Mouse (Mus musculus) kidney, adult 9 months (tissue): ENCODE results near the gene Atp5j2.
A peak's percentile ranks its signal among the peaks of the same experiment; 100 is the strongest.
"Not testable (repeated sequence)": the region's sequence is repeated elsewhere in the genome, so short reads cannot be mapped to it uniquely, and the experiment has no call there.

Experiments used
- DNase-seq: peaks from one replicate; pipeline ENCODE4 v3.0.0; 2022

Gene Atp5j2

GRCm38 (mm10) chr5:145191962-145192361, at the start of gene Atp5j2:
TSS of gene Atp5j2 (minus strand) at chr5:145192062.
- DNase-seq: no peak

GRCm38 (mm10) chr5:145234636-145235035, 42.8 kb upstream of the Atp5j2 start:
- peak; percentile 51 for DNase-seq

GRCm38 (mm10) chr5:145231893-145232411, 40.1 kb upstream of the Atp5j2 start:
- no peak for DNase-seq

- peak; percentile 98 for DNase-seq
Measured at GRCm38 (mm10) chr5:145231367-145231871, 39.6 kb upstream of the Atp5j2 start, which contains the start of gene Zfp655. TSS of gene Zfp655 (plus strand) at chr5:145231715.

GRCm38 (mm10) chr5:145230641-145231040, 38.8 kb upstream of the Atp5j2 start:
- DNase-seq: peak; percentile 50

- DNase-seq: not testable (repeated sequence)
Measured at GRCm38 (mm10) chr5:145229283-145229682, 37.4 kb upstream of the Atp5j2 start.

GRCm38 (mm10) chr5:145226453-145226852, 34.6 kb upstream of the Atp5j2 start:
- DNase-seq: peak; percentile 31

- no peak for DNase-seq
Measured at GRCm38 (mm10) chr5:145223395-145223794, 31.5 kb upstream of the Atp5j2 start.

- DNase-seq: no peak
Measured at GRCm38 (mm10) chr5:145222840-145223239, 31.0 kb upstream of the Atp5j2 start.

GRCm38 (mm10) chr5:145219981-145220380, 28.1 kb upstream of the Atp5j2 start:
- DNase-seq: peak; percentile 84

GRCm38 (mm10) chr5:145218671-145219070, 26.8 kb upstream of the Atp5j2 start:
- DNase-seq: no peak

GRCm38 (mm10) chr5:145218206-145218605, 26.3 kb upstream of the Atp5j2 start:
- peak; percentile 69 for DNase-seq

GRCm38 (mm10) chr5:145217746-145218145, 25.9 kb upstream of the Atp5j2 start:
- no peak for DNase-seq

- DNase-seq: peak; percentile 38
Measured at GRCm38 (mm10) chr5:145214679-145215078, 22.8 kb upstream of the Atp5j2 start.

- DNase-seq: no peak
Measured at GRCm38 (mm10) chr5:145213505-145213904, 21.6 kb upstream of the Atp5j2 start.

- no peak for DNase-seq
Measured at GRCm38 (mm10) chr5:145212216-145212615, 20.4 kb upstream of the Atp5j2 start.

GRCm38 (mm10) chr5:145211340-145211739, 19.5 kb upstream of the Atp5j2 start:
- no peak for DNase-seq

GRCm38 (mm10) chr5:145208391-145208790, 16.5 kb upstream of the Atp5j2 start:
- not testable (repeated sequence) for DNase-seq

- no peak for DNase-seq
Measured at GRCm38 (mm10) chr5:145207954-145208353, 16.1 kb upstream of the Atp5j2 start.

- DNase-seq: no peak
Measured at GRCm38 (mm10) chr5:145207385-145207784, 15.5 kb upstream of the Atp5j2 start.

GRCm38 (mm10) chr5:145205041-145205440, 13.2 kb upstream of the Atp5j2 start:
- no peak for DNase-seq

- peak; percentile 99 for DNase-seq
Measured at GRCm38 (mm10) chr5:145203936-145204691, 12.3 kb upstream of the Atp5j2 start, which contains the start of gene Zkscan5. TSS of gene Zkscan5 (plus strand) at chr5:145204562.

- DNase-seq: no peak
Measured at GRCm38 (mm10) chr5:145202446-145202845, 10.6 kb upstream of the Atp5j2 start.

GRCm38 (mm10) chr5:145201321-145201991, 9.6 kb upstream of the Atp5j2 start, which contains the start of gene Zkscan14:
TSS of gene Zkscan14 (minus strand) at chr5:145201868.
- peak; percentile 80 for DNase-seq
